ENCODE assay signal across 9 mouse cellular contexts in genomic region chr7:3677342-3677741, GRCm38 (mm10). TPM values are rescaled to one million over a fixed set of nuclear protein-coding genes. Genes with fewer than 3 reads are reported as not detected.
DNase-seq lines count a peak whose midpoint lies in the region; ATAC-seq lines count a peak whose summit lies in the region.
"Had no signal": no experiment of that assay in that cellular context is flagged by ENCODE, and none has a peak within 500 bp of the region (broad histone marks: within the 10 kb centered on the region; RNA-seq: fewer than 3 reads in every experiment).

TSS of gene Tmc4 (minus strand) at chr7:3677553.

- DNase-seq in frontal cortex, adult 2 months (ENCODE audit: extremely low spot score in 1 of 2, low spot score in 1 of 2), result no peak
- no peak for DNase-seq in frontal cortex, postnatal 10 days (ENCODE audit: low spot score in 2 of 2)
- DNase-seq in gonadal fat pad, adult 2 months (ENCODE audit: low read depth), result no peak
- peak; percentile 48 to 69 for DNase-seq in kidney, postnatal 4 days
- no peak for DNase-seq in left cerebral cortex, postnatal 14 days (ENCODE audit: low spot score in 2 of 2)
- no peak for DNase-seq in cerebellum, postnatal 14 days

- peak within 1 kb of the TSS; percentile 45 for H3K27ac ChIP-seq in stomach, embryonic 16.5 days (ENCODE audit: low read length)
- no peak within 1 kb of the TSS for H3K27ac ChIP-seq in forebrain, embryonic 16.5 days (ENCODE audit: low read length)

- no peaks in the 10 kb centered on the region for H3K4me1 ChIP-seq in stomach, embryonic 16.5 days (ENCODE audit: control insufficient read depth, insufficient read depth, low read length)
- no peaks in the 10 kb centered on the region for H3K4me1 ChIP-seq in forebrain, embryonic 16.5 days (replicated peaks; ENCODE audit: control insufficient read depth, insufficient read depth, low read length)

- ATAC-seq in stomach, embryonic 16.5 days (ENCODE audit: insufficient read depth, low FRiP score), result peak; percentile 87; the same call in 1 of the 2 replicates
- no peak for ATAC-seq in forebrain, embryonic 16.5 days
- ATAC-seq: hindbrain, embryonic 16.5 days had no signal

- peak within 1 kb of the TSS; percentile 48 for H3K4me2 ChIP-seq in stomach, embryonic 16.5 days (ENCODE audit: low read depth, low read length)
- H3K4me2 ChIP-seq in forebrain, embryonic 16.5 days (ENCODE audit: low read length), result no peak within 1 kb of the TSS

- H3K9ac ChIP-seq in stomach, embryonic 16.5 days (ENCODE audit: low read length), result peak within 1 kb of the TSS; percentile 71
- no peak within 1 kb of the TSS for H3K9ac ChIP-seq in forebrain, embryonic 16.5 days (replicated peaks; ENCODE audit: low read depth, low read length)

- peak within 1 kb of the TSS; percentile 41 for H3K4me3 ChIP-seq in stomach, embryonic 16.5 days (replicated peaks; ENCODE audit: low read length)
- no peak within 1 kb of the TSS for H3K4me3 ChIP-seq in forebrain, embryonic 16.5 days (replicated peaks; ENCODE audit: low read length)

- 33% methylated on average over 9 of the region's 9 CpGs for WGBS in stomach, embryonic 16.5 days
- WGBS in forebrain, embryonic 16.5 days, result 54% methylated on average over 9 of the region's 9 CpGs

- H3K36me3 ChIP-seq in stomach, embryonic 16.5 days (ENCODE audit: control insufficient read depth, insufficient read depth, low read length), result 0 out of 2 replicates have a peak, but pooled peaks cover 5% of the 10 kb centered on the region
- H3K36me3 ChIP-seq in forebrain, embryonic 16.5 days (ENCODE audit: control insufficient read depth, insufficient read depth), result no peaks in the 10 kb centered on the region; the same call in 1 of the 2 replicates

- no peaks in the 10 kb centered on the region for H3K9me3 ChIP-seq in stomach, embryonic 16.5 days (replicated peaks; ENCODE audit: control insufficient read depth, low read length)
- H3K9me3 ChIP-seq in forebrain, embryonic 16.5 days (ENCODE audit: control insufficient read depth, low read length), result no peaks in the 10 kb centered on the region

- intact Hi-C loops in left cerebral cortex, postnatal 14 days (cut with DNase I), result no loop called here

- H3K27me3 ChIP-seq in stomach, embryonic 16.5 days (ENCODE audit: control insufficient read depth, insufficient read depth, low read length), result no peaks in the 10 kb centered on the region
- H3K27me3 ChIP-seq in forebrain, embryonic 16.5 days (replicated peaks; ENCODE audit: control insufficient read depth, insufficient read depth, low read length), result no peaks in the 10 kb centered on the region

RNA-seq across cellular contexts. Expression of gene Tmc4, which starts in this region (rescaled TPM):
- polyA plus RNA-seq in frontal cortex, adult 2 months (2012; rRNA removed), result 12.1 and 14.8 TPM in 2 replicates
- polyA plus RNA-seq in gonadal fat pad, adult 2 months (2012; rRNA removed), result 91.0 and 95.0 TPM in 2 replicates
- polyA plus RNA-seq in stomach, embryonic 16.5 days (2015; fragmentation: Nextera tagmentation; extraction: Ambion mirVana), result 76.9 and 96.7 TPM in 2 replicates
- 1 to 10 TPM; 4.3 to 4.6 TPM for total RNA-seq in left cerebral cortex, postnatal 14 days (2021)
- polyA plus RNA-seq in forebrain, embryonic 16.5 days (2015; fragmentation: Nextera tagmentation; extraction: Ambion mirVana), result 2.5 and 3.3 TPM in 2 replicates

Comparison
In these comparisons a context has a peak if more than half of its experiments do, and no peak if none do; other contexts are left out.
1. DNase-seq: peak in kidney, postnatal 4 days (2 of 2); none in frontal cortex, adult 2 months (0 of 2), frontal cortex, postnatal 10 days (0 of 2), gonadal fat pad, adult 2 months (single experiment), left cerebral cortex, postnatal 14 days (0 of 2) and cerebellum, postnatal 14 days (0 of 2).